Mouse (Mus musculus) CH12.LX (cell line): Measurements from ENCODE around the gene Gm9918. TPM values are rescaled to one million over a fixed set of nuclear protein-coding genes. Genes with fewer than 3 reads are reported as not detected.

Experiments
- DNase-seq: peaks from one replicate; pipeline ENCODE4 v3.0.0-alpha.2; 2013; ENCODE audit errors: extremely low read depth
- H3K27ac ChIP-seq: 2 replicates; pipeline ENCODE4 v1.5.1; 2012; ENCODE audit warnings: low read depth, mild to moderate bottlenecking, control low read depth, moderate library complexity; ENCODE audit not compliant: insufficient read depth
- H3K27me3 ChIP-seq: replicated peaks from 2 replicates; pipeline ENCODE3; 2012; ENCODE audit warnings: inconsistent platforms
- H3K36me3 ChIP-seq, 2 experiments: replicated peaks in 1 of 2; 2 replicates each; pipeline versions ENCODE3 to v1.6.1; 2012; ENCODE audit warnings: inconsistent platforms in 1 of 2, low read length in 1 of 2, mild to moderate bottlenecking in 1 of 2, mixed read lengths in 1 of 2, moderate library complexity in 1 of 2; ENCODE audit not compliant: control insufficient read depth in 1 of 2, insufficient read depth in 1 of 2
- H3K4me1 ChIP-seq, 2 experiments: 2 replicates each; pipeline ENCODE4 v1.6.1; 2012; ENCODE audit warnings: inconsistent platforms in 1 of 2, moderate library complexity in 1 of 2; ENCODE audit not compliant: insufficient read depth in 2 of 2, control insufficient read depth in 1 of 2
- H3K4me2 ChIP-seq: 2 replicates; pipeline ENCODE4 v1.6.1; 2012; ENCODE audit warnings: low read depth, mild to moderate bottlenecking, control low read depth; ENCODE audit not compliant: poor library complexity, insufficient read depth, severe bottlenecking
- H3K4me3 ChIP-seq, 3 experiments: fragments of 150-350 bp in 1 of 3; sonication (generic) in 1 of 3; replicated peaks in 1 of 3; 2 replicates each; pipeline versions ENCODE3 to v1.5.1; 2011 to 2012; ENCODE audit warnings: low read depth in 2 of 3, low read length in 2 of 3, mild to moderate bottlenecking in 2 of 3, moderate library complexity in 2 of 3, control low read depth in 1 of 3, improper control_type of control experiment in 1 of 3, inconsistent platforms in 1 of 3, mixed read lengths in 1 of 3; ENCODE audit not compliant: poor library complexity in 1 of 3
- H3K79me2 ChIP-seq: replicated peaks from 2 replicates; pipeline ENCODE4 v1.6.1; 2012; ENCODE audit warnings: mild to moderate bottlenecking, moderate library complexity; ENCODE audit not compliant: control insufficient read depth, poor library complexity, insufficient read depth, severe bottlenecking; ENCODE audit errors: extremely low read depth
- H3K9ac ChIP-seq: 2 replicates; pipeline ENCODE4 v1.6.1; 2012; ENCODE audit warnings: low read depth, mild to moderate bottlenecking, control low read depth, moderate library complexity; ENCODE audit not compliant: insufficient read depth
- H3K9me3 ChIP-seq: replicated peaks from 2 replicates; pipeline ENCODE3; 2012; ENCODE audit warnings: low read length, inconsistent platforms, mixed read lengths
- BHLHE40 ChIP-seq: IDR thresholded peaks from 2 replicates; pipeline ENCODE4 v1.6.1; 2011; ENCODE audit warnings: mild to moderate bottlenecking, low read depth, low read length, improper control_type of control experiment
- CHD1 ChIP-seq: IDR thresholded peaks from 2 replicates; pipeline ENCODE4 v1.6.1; 2012; ENCODE audit warnings: low read depth, low read length, improper control_type of control experiment, inconsistent platforms
- CHD2 ChIP-seq: IDR thresholded peaks from 2 replicates; pipeline ENCODE4 v1.6.1; 2011; ENCODE audit warnings: low read length, improper control_type of control experiment
- CTCF ChIP-seq, 2 experiments: IDR thresholded peaks in 1 of 2; conservative IDR thresholded peaks in 1 of 2; 2 replicates each; pipeline ENCODE4 v1.5.1; 2011 to 2012; ENCODE audit warnings: low read depth in 2 of 2, low read length in 2 of 2, improper control_type of control experiment in 1 of 2, inconsistent platforms in 1 of 2, mild to moderate bottlenecking in 1 of 2, moderate library complexity in 1 of 2
- E2F4 ChIP-seq: IDR thresholded peaks from 2 replicates; pipeline ENCODE4 v1.6.1; 2011; ENCODE audit warnings: low read depth, low read length, improper control_type of control experiment; ENCODE audit not compliant: insufficient replicate concordance
- ELF1 ChIP-seq: IDR thresholded peaks from 2 replicates; pipeline ENCODE4 v1.6.1; 2014; ENCODE audit warnings: low read depth, mild to moderate bottlenecking, inconsistent platforms, low read length, improper control_type of control experiment
- EP300 ChIP-seq: IDR thresholded peaks from 2 replicates; pipeline ENCODE4 v1.6.1; 2011; ENCODE audit warnings: low read length, improper control_type of control experiment
- ETS1 ChIP-seq: conservative IDR thresholded peaks from 2 replicates; pipeline ENCODE4 v1.6.1; 2012; ENCODE audit warnings: low read depth, mild to moderate bottlenecking, inconsistent platforms, low read length, improper control_type of control experiment, moderate library complexity
- IRF4 ChIP-seq: IDR thresholded peaks from 2 replicates; pipeline ENCODE4 v1.6.1; 2014; ENCODE audit warnings: low read depth, mild to moderate bottlenecking, inconsistent platforms, low read length, improper control_type of control experiment
- JUN ChIP-seq: IDR thresholded peaks from 2 replicates; pipeline ENCODE4 v1.6.1; 2011; ENCODE audit warnings: low read depth, mild to moderate bottlenecking, low read length, improper control_type of control experiment, moderate library complexity; ENCODE audit not compliant: insufficient read depth
- JUND ChIP-seq: conservative IDR thresholded peaks from 2 replicates; pipeline ENCODE4 v1.6.1; 2011; ENCODE audit warnings: low read depth, low read length, improper control_type of control experiment
- MAFK ChIP-seq: IDR thresholded peaks from 2 replicates; pipeline ENCODE4 v1.6.1; 2011; ENCODE audit warnings: low read length, improper control_type of control experiment; ENCODE audit not compliant: insufficient replicate concordance
- MAX ChIP-seq: IDR thresholded peaks from 2 replicates; pipeline ENCODE4 v1.6.1; 2011; ENCODE audit warnings: low read length, improper control_type of control experiment
- MAZ ChIP-seq: IDR thresholded peaks from 2 replicates; pipeline ENCODE4 v1.6.1; 2012; ENCODE audit warnings: low read depth, mild to moderate bottlenecking, inconsistent platforms, low read length, improper control_type of control experiment, moderate library complexity
- MEF2A ChIP-seq: IDR thresholded peaks from 2 replicates; pipeline ENCODE4 v1.6.1; 2014; ENCODE audit warnings: low read depth, mild to moderate bottlenecking, inconsistent platforms, low read length, improper control_type of control experiment, borderline replicate concordance
- MXI1 ChIP-seq: IDR thresholded peaks from 2 replicates; pipeline ENCODE4 v1.6.1; 2011; ENCODE audit warnings: mild to moderate bottlenecking, low read depth, low read length, improper control_type of control experiment
- MYC ChIP-seq: IDR thresholded peaks from 2 replicates; pipeline ENCODE4 v1.6.1; 2011; ENCODE audit warnings: low read depth, mild to moderate bottlenecking, improper control_type of control experiment, low read length
- NELFE ChIP-seq: IDR thresholded peaks from 2 replicates; pipeline ENCODE4 v1.6.1; 2011; ENCODE audit warnings: low read depth, low read length, improper control_type of control experiment
- PAX5 ChIP-seq: IDR thresholded peaks from 2 replicates; pipeline ENCODE4 v1.6.1; 2012; ENCODE audit warnings: low read length, inconsistent platforms, mixed read lengths
- POLR2A ChIP-seq: IDR thresholded peaks from 2 replicates; pipeline ENCODE4 v1.6.1; 2011; ENCODE audit warnings: low read depth, mild to moderate bottlenecking, improper control_type of control experiment, low read length
- RAD21 ChIP-seq: IDR thresholded peaks from 2 replicates; pipeline ENCODE4 v1.6.1; 2011; ENCODE audit warnings: low read depth, mild to moderate bottlenecking, low read length, improper control_type of control experiment, moderate library complexity
- SIN3A ChIP-seq: IDR thresholded peaks from 2 replicates; pipeline ENCODE4 v1.6.1; 2012; ENCODE audit warnings: low read length, improper control_type of control experiment, inconsistent platforms
- SMC3 ChIP-seq: IDR thresholded peaks from 2 replicates; pipeline ENCODE4 v1.6.1; 2011; ENCODE audit warnings: low read depth, low read length, improper control_type of control experiment
- TBP ChIP-seq: conservative IDR thresholded peaks from 2 replicates; pipeline ENCODE4 v1.6.1; 2011; ENCODE audit warnings: low read depth, low read length, improper control_type of control experiment
- TCF12 ChIP-seq: IDR thresholded peaks from 2 replicates; pipeline ENCODE4 v1.6.1; 2014; ENCODE audit warnings: low read depth, mild to moderate bottlenecking, inconsistent platforms, low read length, improper control_type of control experiment
- UBTF ChIP-seq: IDR thresholded peaks from 2 replicates; pipeline ENCODE4 v1.6.1; 2012; ENCODE audit warnings: low read depth, mild to moderate bottlenecking, inconsistent platforms, low read length, improper control_type of control experiment, moderate library complexity
- USF1 ChIP-seq: IDR thresholded peaks from 2 replicates; pipeline ENCODE4 v1.6.1; 2014; ENCODE audit warnings: low read depth, mild to moderate bottlenecking, inconsistent platforms, low read length, improper control_type of control experiment
- USF2 ChIP-seq: conservative IDR thresholded peaks from 2 replicates; pipeline ENCODE4 v1.6.1; 2011; ENCODE audit warnings: low read depth, low read length, improper control_type of control experiment
- ZC3H11A ChIP-seq: IDR thresholded peaks from 2 replicates; pipeline ENCODE4 v1.6.1; 2012; ENCODE audit warnings: low read depth, mild to moderate bottlenecking, inconsistent platforms, low read length, improper control_type of control experiment
- ZKSCAN1 ChIP-seq: IDR thresholded peaks from 2 replicates; pipeline ENCODE4 v1.6.1; 2012; ENCODE audit warnings: low read depth, inconsistent platforms, low read length, improper control_type of control experiment, borderline replicate concordance
- ZNF384 ChIP-seq: IDR thresholded peaks from 2 replicates; pipeline ENCODE4 v1.6.1; 2012; ENCODE audit warnings: low read depth, low read length, improper control_type of control experiment, inconsistent platforms
- dilution Hi-C: fragments of 300-500 bp; cut with MboI; formaldehyde crosslinking; loops from 2 replicates; pipeline ENCODE4 v1.14.3; 2020; ENCODE audit warnings: low sequenced_read_pairs; ENCODE audit not compliant: extremely low pct_unique_long_range_greater_than_20kb, extremely low pct_ligation_motif_present
- in situ Hi-C: fragments of 300-500 bp; cut with MboI; formaldehyde crosslinking; loops from 3 replicates; pipeline ENCODE4 v1.14.3; 2019; ENCODE audit warnings: low sequenced_read_pairs, low pct_ligation_motif_present, low pct_unique_long_range_greater_than_20kb, mixed read lengths
- polyA plus RNA-seq: library from polyadenylated mRNA; unstranded; fragments of >175 nt; gene quantifications from 2 replicates; pipeline ENCODE4 v1.2.1, GENCODE M21; 2012; ENCODE audit warnings: low read depth; ENCODE audit not compliant: insufficient read length
- total RNA-seq, 2 experiments: library from RNA; depleted of rRNA; stranded (reverse); fragments of 300-350 nt in 1 of 2; fragments of >200 nt in 1 of 2; gene quantifications; 2 replicates each; pipeline ENCODE4 v1.2.3; 2012 to 2014

Gm9918 gene
- total and polyA plus RNA-seq, 3 experiments, result not detected

GRCm38 (mm10) chr15:102230408-102231321 lies 39.7 kb upstream of the Gm9918 start:
- peak overlapping the region; percentile 52 for H3K4me2 ChIP-seq
- peaks cover 32 to 56% of the 10 kb centered on the region in 2 experiments for H3K4me1 ChIP-seq
- peak overlapping the region in 1 of 3 experiments; percentile 49 for H3K4me3 ChIP-seq
- no peak overlapping the region for H3K9ac ChIP-seq
- H3K9me3 ChIP-seq, result peaks cover 4% of the 10 kb centered on the region
- H3K27me3 ChIP-seq, result peaks cover 2% of the 10 kb centered on the region
- dilution Hi-C loops, result no loop called here
- TF ChIP-seq ZNF384 (no peak), IRF4 (peak; percentile 84), ZKSCAN1 (no peak), CHD1 (no peak), MAZ (0 out of 2 replicates have a peak, but pooled peaks have one; percentile 69), NELFE (no peak), USF2 (no peak), JUN (peak; percentile 27; the same call in 1 of the 2 replicates), SIN3A (peak; percentile 58; the same call in 1 of the 2 replicates), CHD2 (no peak), ZC3H11A (no peak), MEF2A (peak; percentile 32; the same call in 1 of the 2 replicates), RAD21 (no peak), MYC (peak; percentile 53; the same call in 1 of the 2 replicates), ETS1 (peak; percentile 42), UBTF (no peak), EP300 (peak; percentile 53; the same call in 1 of the 2 replicates), ELF1 (no peak), USF1 (0 out of 2 replicates have a peak, but pooled peaks have one; percentile 23), CTCF (conservative IDR thresholded peaks at IDR 0.05 in 1 of 2, IDR thresholded peaks at IDR 0.05 in 1 of 2; ENCODE audit: low read depth in 2 of 2, low read length in 2 of 2) (no peak), JUND (peak; percentile 33; the same call in 1 of the 2 replicates), SMC3 (no peak), POLR2A (no peak), BHLHE40 (peak; percentile 77), MXI1 (peak; percentile 42; the same call in 1 of the 2 replicates), MAX (0 out of 2 replicates have a peak, but pooled peaks have one; percentile 38), MAFK (no peak), TCF12 (peak; percentile 54; the same call in 1 of the 2 replicates), E2F4 (no peak), TBP (no peak), PAX5 (no peak)
- no peak overlapping the region for H3K27ac ChIP-seq
- in situ Hi-C loops, result no loop called here
- DNase-seq, result peak; percentile 44
- H3K79me2 ChIP-seq, result no peaks in the 10 kb centered on the region
- H3K36me3 ChIP-seq, result no peaks in the 10 kb centered on the region
